Mouse (Mus musculus) kidney, postnatal 25 days (tissue): Measurements from ENCODE around the gene 5730522E02Rik.

ENCODE experiments used
- DNase-seq, 2 experiments: peaks; one replicate each; pipeline ENCODE4 v3.0.0; 2021; ENCODE audit warnings: mixed read lengths in 2 of 2

Gene 5730522E02Rik

GRCm38 (mm10) chr11:26125923-26126322 lies 84.6 kb downstream of the 5730522E02Rik start:
- no peak for DNase-seq

- DNase-seq, result no peak
These were observed 89.6 kb downstream of the 5730522E02Rik start for GRCm38 (mm10) chr11:26120781-26121557.

- DNase-seq, result no peak
These were observed 92.9 kb downstream of the 5730522E02Rik start for GRCm38 (mm10) chr11:26117651-26118050.

- DNase-seq, result no peak
These were observed 98.4 kb downstream of the 5730522E02Rik start for GRCm38 (mm10) chr11:26112206-26112605.

- no peak for DNase-seq
These were observed 101.9 kb downstream of the 5730522E02Rik start for GRCm38 (mm10) chr11:26108647-26109046.

GRCm38 (mm10) chr11:26104680-26105079 lies 105.9 kb downstream of the 5730522E02Rik start:
- DNase-seq, result no peak

- no peak for DNase-seq
These were observed 106.9 kb downstream of the 5730522E02Rik start for GRCm38 (mm10) chr11:26103698-26104097.

GRCm38 (mm10) chr11:26102878-26103277 lies 107.7 kb downstream of the 5730522E02Rik start:
- DNase-seq, result no peak

GRCm38 (mm10) chr11:26100077-26100476 lies 110.5 kb downstream of the 5730522E02Rik start:
- DNase-seq, result no peak

- DNase-seq, result no peak
These were observed 111.6 kb downstream of the 5730522E02Rik start for GRCm38 (mm10) chr11:26098933-26099332.

- no peak for DNase-seq
These were observed 114.5 kb downstream of the 5730522E02Rik start for GRCm38 (mm10) chr11:26096095-26096494.

- no peak for DNase-seq
These were observed 121.6 kb downstream of the 5730522E02Rik start for GRCm38 (mm10) chr11:26088993-26089392.

GRCm38 (mm10) chr11:26086679-26087078 lies 123.9 kb downstream of the 5730522E02Rik start:
- DNase-seq, result no peak

GRCm38 (mm10) chr11:26085380-26086035 lies 125.1 kb downstream of the 5730522E02Rik start:
- no peak for DNase-seq

- DNase-seq, result no peak
These were observed 134.2 kb downstream of the 5730522E02Rik start for GRCm38 (mm10) chr11:26076335-26076734.

GRCm38 (mm10) chr11:26075536-26075935 lies 135.0 kb downstream of the 5730522E02Rik start:
- DNase-seq, result no peak

- peak; percentile 36 to 39 for DNase-seq
These were observed 136.8 kb downstream of the 5730522E02Rik start for GRCm38 (mm10) chr11:26073638-26074294.

GRCm38 (mm10) chr11:26072101-26072500 lies 138.5 kb downstream of the 5730522E02Rik start:
- no peak for DNase-seq

- no peak for DNase-seq
These were observed 147.3 kb downstream of the 5730522E02Rik start for GRCm38 (mm10) chr11:26063252-26063651.

- DNase-seq, result no peak
These were observed 149.0 kb downstream of the 5730522E02Rik start for GRCm38 (mm10) chr11:26061471-26062137.

- no peak for DNase-seq
These were observed 197.0 kb downstream of the 5730522E02Rik start for GRCm38 (mm10) chr11:26013527-26013926.

- DNase-seq, result no peak
These were observed 206.5 kb downstream of the 5730522E02Rik start for GRCm38 (mm10) chr11:26004018-26004417.

GRCm38 (mm10) chr11:25999738-26000137 lies 210.8 kb downstream of the 5730522E02Rik start:
- no peak for DNase-seq
